Mouse (Mus musculus): ENCODE results near the gene Prok1.

Prok1 gene

DNA sequence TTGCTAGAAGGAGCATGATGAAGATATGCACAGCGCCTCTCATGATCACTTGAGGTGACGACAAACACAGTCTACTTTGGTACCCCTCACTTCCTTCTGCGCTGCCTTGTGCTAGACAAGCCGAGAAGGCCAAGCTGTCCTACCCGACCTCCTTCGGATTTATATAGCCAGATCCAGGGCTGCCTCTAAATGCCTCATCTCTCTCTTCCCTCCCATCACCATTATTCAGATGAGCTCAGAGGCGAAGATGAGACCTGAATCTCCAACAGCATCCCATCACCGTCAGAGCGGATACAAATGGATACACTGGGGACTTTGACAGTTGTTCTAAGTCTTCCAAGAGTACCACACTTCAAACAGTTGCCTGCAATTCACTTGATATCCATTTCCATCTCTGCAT is at the start of gene Prok1:
Gene Prok1 (minus strand): TSS at position 101 of the 400 bp plus-strand sequence.
- DNase-seq (ENCODE audit: low spot score in 2 of 2) = no peak

- DNase-seq (ENCODE audit: low spot score in 2 of 2) = no peak
Measured at GRCm38 (mm10) chr3:107287346-107287745, 47.8 kb upstream of the Prok1 start.

- DNase-seq (ENCODE audit: low spot score in 2 of 2) = no peak
Measured at GRCm38 (mm10) chr3:107286123-107286522, 46.6 kb upstream of the Prok1 start.

DNA sequence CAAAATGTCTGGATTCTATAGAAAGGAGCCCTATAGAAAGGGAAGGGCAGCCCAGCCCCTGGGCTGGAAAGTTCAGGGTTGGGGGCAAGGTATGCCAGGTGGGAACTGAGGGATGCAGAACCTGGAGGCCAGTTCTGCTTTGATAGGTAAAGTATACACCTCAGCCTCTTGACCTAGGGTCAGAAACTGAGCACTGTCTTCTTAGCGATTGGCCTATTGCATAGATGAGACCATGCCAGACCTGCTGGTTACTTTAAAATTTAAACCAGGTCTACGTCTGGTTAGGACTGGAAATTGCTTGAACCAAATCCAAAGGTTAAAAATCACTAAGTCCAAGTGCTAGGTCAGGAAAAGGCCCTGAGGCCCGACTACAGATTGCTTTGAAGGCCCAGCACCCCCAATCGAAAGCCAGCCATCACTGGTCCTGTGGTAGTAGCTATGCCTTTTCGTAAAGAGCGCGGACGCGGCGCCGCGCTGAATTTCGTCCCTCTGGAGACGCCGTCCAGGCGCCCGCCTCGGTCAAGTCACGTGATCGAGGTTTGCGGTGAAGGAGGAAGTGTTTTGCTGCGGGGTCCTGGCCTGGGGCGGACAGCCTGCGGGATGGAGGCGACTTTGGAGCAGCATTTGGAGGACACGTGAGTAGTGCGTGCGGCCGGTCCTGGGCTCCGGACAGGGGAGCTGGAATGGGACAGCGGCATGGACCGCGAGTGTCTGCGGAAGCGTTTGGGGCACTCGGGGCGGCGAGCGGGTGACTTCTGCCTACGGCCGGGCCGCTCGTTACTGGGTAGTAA is 39.2 kb upstream of the Prok1 start, which contains the start of gene Lamtor5:
Gene Lamtor5 (plus strand): TSS at position 380 of the 791 bp plus-strand sequence.
- peak; percentile 87 to 90 for DNase-seq (ENCODE audit: low spot score in 2 of 2)

GRCm38 (mm10) chr3:107276626-107277025 is 37.1 kb upstream of the Prok1 start:
- DNase-seq (ENCODE audit: low spot score in 2 of 2) = no peak

DNA sequence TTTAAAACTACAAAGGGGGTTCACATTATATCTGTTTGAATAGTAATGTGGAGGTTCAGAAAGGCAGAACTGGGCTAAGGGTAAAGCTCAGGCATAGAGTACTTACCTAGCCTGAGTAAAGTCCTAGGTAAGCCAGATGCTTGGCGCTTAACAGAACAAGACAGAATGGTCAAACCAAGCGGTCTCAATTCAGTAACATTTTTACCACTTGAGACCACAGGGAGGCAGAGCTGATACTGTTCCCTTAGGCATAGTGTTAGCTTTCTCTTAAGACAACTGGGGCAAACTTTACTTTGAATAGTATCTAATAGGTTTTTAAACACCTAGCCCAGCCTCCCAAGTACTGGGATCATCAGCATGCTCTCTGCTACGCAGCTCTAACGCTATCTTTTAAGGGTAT is 36.5 kb upstream of the Prok1 start:
- DNase-seq (ENCODE audit: low spot score in 2 of 2) = no peak

- DNase-seq (ENCODE audit: low spot score in 2 of 2) = no peak
Measured at GRCm38 (mm10) chr3:107275351-107275750, 35.8 kb upstream of the Prok1 start.

DNA sequence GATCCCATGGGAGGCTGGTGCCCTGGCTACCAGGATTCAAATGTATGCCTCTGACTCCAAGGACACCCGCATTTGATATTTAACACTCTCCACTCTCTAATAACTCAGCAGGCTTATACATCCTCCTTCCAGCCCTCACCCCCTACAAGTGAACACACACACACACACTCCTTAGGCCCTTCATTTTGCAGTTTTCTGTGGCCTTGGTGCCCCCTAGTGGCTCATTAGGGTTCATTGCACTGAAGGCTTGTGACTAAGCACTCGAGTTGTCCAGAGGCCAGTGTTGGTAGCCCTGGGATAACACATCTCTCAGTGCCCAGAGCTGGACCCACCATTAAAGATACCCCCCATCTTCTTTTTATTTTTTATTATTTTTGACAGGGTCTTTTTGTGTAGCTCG is 34.3 kb upstream of the Prok1 start:
- peak; percentile 48 to 59 for DNase-seq (ENCODE audit: low spot score in 2 of 2)

GRCm38 (mm10) chr3:107272433-107272832 is 32.9 kb upstream of the Prok1 start:
- no peak for DNase-seq (ENCODE audit: low spot score in 2 of 2)

- no peak for DNase-seq (ENCODE audit: low spot score in 2 of 2)
Measured at GRCm38 (mm10) chr3:107266814-107267345, 27.4 kb upstream of the Prok1 start.

DNA sequence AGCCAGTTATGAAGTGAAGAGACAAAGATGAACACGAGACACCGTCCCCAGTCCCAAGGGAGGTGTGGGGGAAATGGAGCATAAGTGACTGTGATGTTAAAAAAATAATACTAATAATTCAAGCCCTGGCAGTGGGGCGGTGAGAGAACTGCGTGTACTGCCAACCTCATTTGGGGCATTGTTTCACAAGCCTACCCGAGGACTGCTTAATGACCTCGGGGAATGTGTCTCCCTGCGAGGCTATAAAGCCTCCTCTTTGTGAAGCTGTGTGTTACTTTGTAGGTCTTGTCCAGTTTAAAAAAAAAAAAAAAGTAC is 22.3 kb upstream of the Prok1 start:
- no peak for DNase-seq (ENCODE audit: low spot score in 2 of 2)

GRCm38 (mm10) chr3:107260956-107261850 is 21.7 kb upstream of the Prok1 start:
- DNase-seq (ENCODE audit: low spot score in 2 of 2) = peak in 1 of 2 experiments; percentile 29

GRCm38 (mm10) chr3:107257924-107258323 is 18.4 kb upstream of the Prok1 start:
- no peak for DNase-seq (ENCODE audit: low spot score in 2 of 2)

GRCm38 (mm10) chr3:107256724-107257123 is 17.2 kb upstream of the Prok1 start:
- DNase-seq (ENCODE audit: low spot score in 2 of 2) = no peak

DNA sequence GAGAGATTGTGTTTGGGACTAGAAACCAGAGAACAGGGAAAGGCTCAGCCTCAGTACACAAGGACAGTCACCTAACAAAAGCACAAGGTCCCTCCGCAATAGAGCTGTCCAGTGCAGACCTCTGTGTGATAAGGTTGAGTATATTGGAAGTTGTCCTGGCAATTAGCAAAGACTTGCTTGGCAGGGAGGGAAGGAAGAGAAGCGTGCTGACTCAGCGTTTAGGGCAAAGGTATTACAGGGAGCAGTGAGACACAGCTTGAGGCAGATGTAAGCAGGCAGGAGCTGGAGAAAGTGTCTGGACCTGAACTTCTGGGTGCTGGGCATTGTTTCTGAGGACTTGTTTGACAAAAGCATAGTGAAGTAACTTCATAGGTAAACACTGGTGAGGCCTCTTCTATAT is 16.5 kb upstream of the Prok1 start:
- DNase-seq (ENCODE audit: low spot score in 2 of 2) = no peak

GRCm38 (mm10) chr3:107253925-107254324 is 14.4 kb upstream of the Prok1 start:
- DNase-seq (ENCODE audit: low spot score in 2 of 2) = no peak

DNA sequence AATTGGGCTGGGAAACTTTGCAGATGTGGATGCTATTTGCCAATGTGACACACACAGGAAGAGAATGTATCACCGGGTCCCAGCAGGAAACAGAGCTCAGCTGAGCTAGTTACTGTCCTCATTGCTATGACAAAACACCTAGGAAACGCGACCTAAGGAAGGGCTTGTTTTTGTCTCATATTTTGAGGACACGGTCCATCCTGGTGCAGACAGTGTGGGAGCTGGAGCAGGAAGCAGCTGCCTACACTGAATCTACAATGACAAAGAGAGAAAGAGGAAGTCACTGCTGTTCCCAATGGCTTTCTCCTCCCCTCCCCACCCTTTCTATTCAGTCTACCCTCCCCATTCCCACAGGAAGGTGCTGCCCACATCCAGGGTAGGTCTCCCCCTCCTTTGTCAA is 12.5 kb upstream of the Prok1 start:
- no peak for DNase-seq (ENCODE audit: low spot score in 2 of 2)

- no peak for DNase-seq (ENCODE audit: low spot score in 2 of 2)
Measured at GRCm38 (mm10) chr3:107250320-107250719, 10.8 kb upstream of the Prok1 start.

GRCm38 (mm10) chr3:107249042-107249441 is 9.5 kb upstream of the Prok1 start:
- DNase-seq (ENCODE audit: low spot score in 2 of 2) = no peak

DNA sequence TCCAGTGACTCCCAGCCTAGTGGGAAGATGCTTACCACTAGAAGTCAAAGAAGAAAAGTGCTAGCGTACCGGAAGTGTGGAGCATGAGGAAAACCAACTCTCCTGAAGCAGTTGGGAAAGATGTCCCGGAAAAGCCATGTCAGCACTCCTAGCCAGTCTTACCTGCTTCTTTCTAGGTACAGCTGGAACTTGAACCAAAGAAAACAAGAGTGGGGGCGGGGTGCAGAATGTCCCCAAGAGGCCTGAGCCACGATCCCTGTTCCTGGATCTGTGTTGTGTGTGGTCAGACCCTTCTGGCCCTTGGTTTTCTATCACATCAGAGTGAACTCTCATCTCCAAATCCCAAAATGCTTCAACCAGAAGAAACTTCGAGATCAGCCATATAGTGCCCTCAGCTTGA is 7.4 kb upstream of the Prok1 start:
- DNase-seq (ENCODE audit: low spot score in 2 of 2) = no peak

- DNase-seq (ENCODE audit: low spot score in 2 of 2) = no peak
Measured at GRCm38 (mm10) chr3:107241389-107242094, 2.0 kb upstream of the Prok1 start.

GRCm38 (mm10) chr3:107238471-107238980 is 981 bp downstream of the Prok1 start:
- no peak for DNase-seq (ENCODE audit: low spot score in 2 of 2)

Measured in frontal cortex, postnatal 25 days (tissue).